Mouse (Mus musculus): Measurements from ENCODE around the gene Itgb6. TPM values are rescaled to one million over a fixed set of nuclear protein-coding genes. Genes with fewer than 3 reads are reported as not detected.

Gene Itgb6
- total and polyA plus RNA-seq, 3 experiments: not detected

GRCm38 (mm10) chr2:60695706-60696105 lies 26.7 kb downstream of the Itgb6 start (continued):
- TF ChIP-seq UBTF (IDR thresholded peaks at IDR 0.05; ENCODE audit: low read depth, low read length): no peak
- no peak for TF ChIP-seq POLR2AphosphoS2 (IDR thresholded peaks at IDR 0.05; ENCODE audit: low read depth, low read length)

GRCm38 (mm10) chr2:60694563-60694962 lies 27.9 kb downstream of the Itgb6 start:
- in situ Hi-C loops (cut with MboI; ENCODE audit: low pct_ligation_motif_present, low pct_unique_long_range_greater_than_20kb, low sequenced_read_pairs) (no loop called here), dilution Hi-C loops (cut with MboI; ENCODE audit: extremely low pct_ligation_motif_present, extremely low pct_unique_long_range_greater_than_20kb, low sequenced_read_pairs) (no loop called here)
- H3K36me3 ChIP-seq (replicated peaks in 1 of 2; ENCODE audit: control insufficient read depth in 1 of 2, insufficient read depth in 1 of 2, low read length in 1 of 2): no peaks in the 10 kb centered on the region
- TF ChIP-seq RAD21 (IDR thresholded peaks at IDR 0.05; ENCODE audit: low read depth, low read length) (no peak), BHLHE40 (IDR thresholded peaks at IDR 0.05; ENCODE audit: low read depth, low read length) (0 out of 2 replicates have a peak, but pooled peaks have one; percentile 33)
- H3K9me3 ChIP-seq (replicated peaks; ENCODE audit: low read length): no peaks in the 10 kb centered on the region
- no peak for DNase-seq (ENCODE audit: extremely low read depth)
- H3K27ac ChIP-seq (ENCODE audit: insufficient read depth, low read depth): no peak overlapping the region
- peaks cover 6 to 17% of the 10 kb centered on the region in 2 experiments; a peak in 3 of 4 replicates for H3K4me1 ChIP-seq (ENCODE audit: control insufficient read depth in 1 of 2, insufficient read depth in 2 of 2)
- no peaks in the 10 kb centered on the region for H3K27me3 ChIP-seq (replicated peaks)
- H3K9ac ChIP-seq (ENCODE audit: insufficient read depth, low read depth): no peak overlapping the region
- H3K79me2 ChIP-seq (replicated peaks; ENCODE audit: control insufficient read depth, extremely low read depth, insufficient read depth, poor library complexity, severe bottlenecking): no peaks in the 10 kb centered on the region
- H3K4me2 ChIP-seq (ENCODE audit: insufficient read depth, low read depth, poor library complexity, severe bottlenecking): no peak overlapping the region
- H3K4me3 ChIP-seq (replicated peaks in 1 of 3; ENCODE audit: low read depth in 2 of 3, low read length in 2 of 3, poor library complexity in 1 of 3): no peak overlapping the region

GRCm38 (mm10) chr2:60692239-60692638 lies 30.2 kb downstream of the Itgb6 start:
- TF ChIP-seq CTCF (conservative IDR thresholded peaks at IDR 0.05 in 1 of 2, IDR thresholded peaks at IDR 0.05 in 1 of 2; ENCODE audit: low read depth in 2 of 2, low read length in 2 of 2): no peak
- TF ChIP-seq POLR2A (IDR thresholded peaks at IDR 0.05; ENCODE audit: low read depth, low read length): no peak
- TF ChIP-seq SMC3 (IDR thresholded peaks at IDR 0.05; ENCODE audit: low read depth, low read length): no peak
- no peak for TF ChIP-seq BHLHE40 (IDR thresholded peaks at IDR 0.05; ENCODE audit: low read depth, low read length)
- no peak for TF ChIP-seq UBTF (IDR thresholded peaks at IDR 0.05; ENCODE audit: low read depth, low read length)
- no peak for TF ChIP-seq TCF12 (IDR thresholded peaks at IDR 0.05; ENCODE audit: low read depth, low read length)
- TF ChIP-seq E2F4 (IDR thresholded peaks at IDR 0.05; ENCODE audit: insufficient replicate concordance, low read depth, low read length): no peak
- no peak for TF ChIP-seq RCOR1 (conservative IDR thresholded peaks at IDR 0.05; ENCODE audit: low read depth, low read length)
- TF ChIP-seq USF1 (IDR thresholded peaks at IDR 0.05; ENCODE audit: low read depth, low read length): no peak
- TF ChIP-seq SIN3A (IDR thresholded peaks at IDR 0.05; ENCODE audit: low read length): no peak
- TF ChIP-seq MAX (IDR thresholded peaks at IDR 0.05; ENCODE audit: low read length): no peak
- no peak for TF ChIP-seq ZC3H11A (IDR thresholded peaks at IDR 0.05; ENCODE audit: low read depth, low read length)
- no peak for TF ChIP-seq IRF4 (IDR thresholded peaks at IDR 0.05; ENCODE audit: low read depth, low read length)
- TF ChIP-seq USF2 (conservative IDR thresholded peaks at IDR 0.05; ENCODE audit: low read depth, low read length): no peak
- no peak for TF ChIP-seq ZMIZ1 (IDR thresholded peaks at IDR 0.05; ENCODE audit: low read depth, low read length)
- no peak for TF ChIP-seq JUND (conservative IDR thresholded peaks at IDR 0.05; ENCODE audit: low read depth, low read length)
- no peak for TF ChIP-seq MAFK (IDR thresholded peaks at IDR 0.05; ENCODE audit: insufficient replicate concordance, low read length)
- no peak for TF ChIP-seq MEF2A (IDR thresholded peaks at IDR 0.05; ENCODE audit: borderline replicate concordance, low read depth, low read length)
- Histone ChIP-seq H3K79me2 (replicated peaks; ENCODE audit: control insufficient read depth, extremely low read depth, insufficient read depth, poor library complexity, severe bottlenecking) (no peaks in the 10 kb centered on the region), H3K36me3 (replicated peaks in 1 of 2; ENCODE audit: control insufficient read depth in 1 of 2, insufficient read depth in 1 of 2, low read length in 1 of 2) (no peaks in the 10 kb centered on the region), H3K27ac (ENCODE audit: insufficient read depth, low read depth) (no peak overlapping the region), H3K4me3 (replicated peaks in 1 of 3; ENCODE audit: low read depth in 2 of 3, low read length in 2 of 3, poor library complexity in 1 of 3) (no peak overlapping the region), H3K9ac (ENCODE audit: insufficient read depth, low read depth) (no peak overlapping the region), H3K9me3 (replicated peaks; ENCODE audit: low read length) (no peaks in the 10 kb centered on the region), H3K27me3 (replicated peaks) (no peaks in the 10 kb centered on the region), H3K4me1 (ENCODE audit: control insufficient read depth in 1 of 2, insufficient read depth in 2 of 2) (peaks cover 6 to 17% of the 10 kb centered on the region in 2 experiments; a peak in 3 of 4 replicates), H3K4me2 (ENCODE audit: insufficient read depth, low read depth, poor library complexity, severe bottlenecking) (no peak overlapping the region)
- DNase-seq (ENCODE audit: extremely low read depth): no peak
- in situ Hi-C loops (cut with MboI; ENCODE audit: low pct_ligation_motif_present, low pct_unique_long_range_greater_than_20kb, low sequenced_read_pairs): no loop called here
- dilution Hi-C loops (cut with MboI; ENCODE audit: extremely low pct_ligation_motif_present, extremely low pct_unique_long_range_greater_than_20kb, low sequenced_read_pairs): no loop called here

All from CH12.LX (cell line).